ENCODE assay signal across 8 mouse cellular contexts in genomic region chr17:16952146-16952545, GRCm38 (mm10).
DNase-seq lines count a peak whose midpoint lies in the region; ATAC-seq and TF ChIP-seq lines count a peak whose summit lies in the region.
"Not testable (repeated sequence)": the region's sequence is repeated elsewhere in the genome, so short reads cannot be mapped to it uniquely, and the experiment has no call there.

No protein-coding gene starts in this region.

- not testable (repeated sequence) for H3K9me3 ChIP-seq in ES-E14 (ENCODE audit: control insufficient read depth, insufficient read depth, low read depth, low read length); hindbrain, embryonic 13.5 days; kidney, postnatal 0 days (replicated peaks; ENCODE audit: low read length); liver, embryonic 15.5 days (replicated peaks); midbrain, embryonic 11.5 days (ENCODE audit: control insufficient read depth, low read length); stomach, embryonic 15.5 days

- H3K36me3 ChIP-seq in ES-E14 (ENCODE audit: control insufficient read depth, insufficient read depth, low read length, poor library complexity, severe bottlenecking); hindbrain, embryonic 13.5 days; kidney, postnatal 0 days (ENCODE audit: insufficient read depth, low read length); liver, embryonic 15.5 days (replicated peaks); midbrain, embryonic 11.5 days (ENCODE audit: control insufficient read depth, insufficient read depth, low read length); stomach, embryonic 15.5 days: not testable (repeated sequence)

- TF ChIP-seq CTCF in embryonic fibroblast, embryonic 13.5 days (IDR thresholded peaks at IDR 0.05; ENCODE audit: borderline replicate concordance, insufficient read depth, low read length); kidney, postnatal 0 days (IDR thresholded peaks at IDR 0.05; ENCODE audit: low read depth): not testable (repeated sequence)

- not testable (repeated sequence) for H3K9ac ChIP-seq in ES-E14 (ENCODE audit: insufficient read depth, low read depth, low read length, poor library complexity, severe bottlenecking); hindbrain, embryonic 13.5 days; kidney, postnatal 0 days (ENCODE audit: low read depth, low read length); liver, embryonic 15.5 days; midbrain, embryonic 11.5 days (ENCODE audit: low read length); stomach, embryonic 15.5 days

- not testable (repeated sequence) for H3K27me3 ChIP-seq in hindbrain, embryonic 13.5 days; kidney, postnatal 0 days (ENCODE audit: insufficient read depth, low read length); liver, embryonic 15.5 days; midbrain, embryonic 11.5 days (ENCODE audit: control insufficient read depth, insufficient read depth, low read length); stomach, embryonic 15.5 days (replicated peaks)

- not testable (repeated sequence) for H3K27ac ChIP-seq in ES-E14 (ENCODE audit: insufficient read depth, low read depth, low read length, poor library complexity, severe bottlenecking); embryonic fibroblast, embryonic 13.5 days (ENCODE audit: insufficient read depth, low read length); hindbrain, embryonic 13.5 days; kidney, postnatal 0 days; liver, embryonic 15.5 days (replicated peaks); midbrain, embryonic 11.5 days (ENCODE audit: low read depth, low read length); stomach, embryonic 15.5 days

- in situ Hi-C loops in ES-E14 (cut with MboI; ENCODE audit: low sequenced_read_pairs in 2 of 2, unreplicated experiment in 2 of 2) = not testable (repeated sequence)

- DNase-seq in ES-E14 (ENCODE audit: low read depth, low spot score); kidney, postnatal 0 days (ENCODE audit: low spot score); midbrain, embryonic 11.5 days (ENCODE audit: low spot score, missing footprints): not testable (repeated sequence)

- peak; percentile 52 for ATAC-seq in granulocyte monocyte progenitor cell, adult 5-6 weeks (replicated peaks; ENCODE audit: poor library complexity, severe bottlenecking)
- ATAC-seq in hindbrain, embryonic 13.5 days (ENCODE audit: low FRiP score); kidney, postnatal 0 days (replicated peaks; ENCODE audit: low FRiP score, low read depth); liver, embryonic 15.5 days (ENCODE audit: insufficient read depth); midbrain, embryonic 11.5 days (ENCODE audit: low FRiP score); stomach, embryonic 15.5 days (ENCODE audit: insufficient read depth, low FRiP score, low read depth): not testable (repeated sequence)

- 47% methylated on average over 2 of the region's 2 CpGs for WGBS in hindbrain, embryonic 13.5 days
- WGBS in kidney, postnatal 0 days = 27% methylated on average over 2 of the region's 2 CpGs
- 14% methylated on average over 2 of the region's 2 CpGs for WGBS in liver, embryonic 15.5 days (ENCODE audit: insufficient replicate concordance)
- 40% methylated on average over 2 of the region's 2 CpGs for WGBS in midbrain, embryonic 11.5 days
- 31% methylated on average over 2 of the region's 2 CpGs for WGBS in stomach, embryonic 15.5 days

- H3K4me3 ChIP-seq in ES-E14 (ENCODE audit: insufficient read depth in 1 of 2, low read depth in 1 of 2, low read length in 2 of 2, poor library complexity in 1 of 2, severe bottlenecking in 1 of 2) = peak overlapping the region; percentile 7 to 89; a peak in 2 of 4 replicates
- peak overlapping the region; percentile 32; the same call in 1 of the 2 replicates for H3K4me3 ChIP-seq in embryonic fibroblast, embryonic 13.5 days (ENCODE audit: insufficient read depth, low read length)
- H3K4me3 ChIP-seq in hindbrain, embryonic 13.5 days = peak overlapping the region; percentile 46
- H3K4me3 ChIP-seq in kidney, postnatal 0 days (replicated peaks; ENCODE audit: low read depth, low read length); midbrain, embryonic 11.5 days (ENCODE audit: low read depth, low read length); stomach, embryonic 15.5 days (replicated peaks): not testable (repeated sequence)
- H3K4me3 ChIP-seq in liver, embryonic 15.5 days (replicated peaks) = peak overlapping the region; percentile 67

- H3K4me2 ChIP-seq in hindbrain, embryonic 13.5 days = peak overlapping the region; percentile 48
- H3K4me2 ChIP-seq in kidney, postnatal 0 days (ENCODE audit: low read length) = peak overlapping the region; percentile 34
- peak overlapping the region; percentile 52 for H3K4me2 ChIP-seq in liver, embryonic 15.5 days
- peak overlapping the region; percentile 30; the same call in 1 of the 2 replicates for H3K4me2 ChIP-seq in midbrain, embryonic 11.5 days
- H3K4me2 ChIP-seq in stomach, embryonic 15.5 days = peak overlapping the region; percentile 36

- TF ChIP-seq POLR2A in embryonic fibroblast, embryonic 13.5 days (IDR thresholded peaks at IDR 0.05; ENCODE audit: low read depth, low read length) = not testable (repeated sequence)

- not testable (repeated sequence) for H3K4me1 ChIP-seq in ES-E14 (ENCODE audit: control insufficient read depth in 2 of 2, insufficient read depth in 2 of 2, low read length in 2 of 2, poor library complexity in 1 of 2); embryonic fibroblast, embryonic 13.5 days (ENCODE audit: control insufficient read depth, insufficient read depth, low read length); hindbrain, embryonic 13.5 days (replicated peaks); kidney, postnatal 0 days (replicated peaks; ENCODE audit: insufficient read depth, low read length); liver, embryonic 15.5 days (replicated peaks); midbrain, embryonic 11.5 days (ENCODE audit: control insufficient read depth, insufficient read depth, low read length); stomach, embryonic 15.5 days
